Mouse (Mus musculus): ENCODE data around the gene Prg3. TPM values are rescaled to one million over a fixed set of nuclear protein-coding genes. Genes with fewer than 3 reads are reported as not detected.
A peak's percentile ranks its signal among the peaks of the same experiment; 100 is the strongest.

Prg3 gene
- polyA plus RNA-seq, 1 experiment from 2014 or later = not detected

GRCm38 (mm10) chr2:85030989-85031388 is 43.0 kb downstream of the Prg3 start:
- H3K27me3 ChIP-seq (ENCODE audit: low read depth, poor library complexity, severe bottlenecking) = no peaks in the 10 kb centered on the region
- no peak overlapping the region for H3K27ac ChIP-seq (replicated peaks)
- no peaks in the 10 kb centered on the region for H3K36me3 ChIP-seq
- peaks cover 6% of the 10 kb centered on the region for H3K4me1 ChIP-seq
- no peak for DNase-seq (ENCODE audit: low spot score)
- H3K4me3 ChIP-seq = no peak overlapping the region
- 66% methylated on average over 6 of the region's 6 CpGs for WGBS
- no peaks in the 10 kb centered on the region for H3K9me3 ChIP-seq (replicated peaks)

- WGBS = 89% methylated on average over 2 of the region's 2 CpGs
- H3K4me3 ChIP-seq = no peak overlapping the region
- no peaks in the 10 kb centered on the region for H3K36me3 ChIP-seq
- no peak for DNase-seq (ENCODE audit: low spot score)
- H3K9me3 ChIP-seq (replicated peaks) = no peaks in the 10 kb centered on the region
- no peaks in the 10 kb centered on the region for H3K27me3 ChIP-seq (ENCODE audit: low read depth, poor library complexity, severe bottlenecking)
- no peak overlapping the region for H3K27ac ChIP-seq (replicated peaks)
- H3K4me1 ChIP-seq = peaks cover 19% of the 10 kb centered on the region
These were observed 45.1 kb downstream of the Prg3 start for GRCm38 (mm10) chr2:85033121-85033520.

- Histone ChIP-seq H3K36me3 (peaks cover 6% of the 10 kb centered on the region), H3K27ac (replicated peaks) (no peak overlapping the region), H3K27me3 (ENCODE audit: low read depth, poor library complexity, severe bottlenecking) (no peaks in the 10 kb centered on the region), H3K4me3 (no peak overlapping the region), H3K4me1 (peaks cover 26% of the 10 kb centered on the region), H3K9me3 (replicated peaks) (no peaks in the 10 kb centered on the region)
- WGBS = 86% methylated on average over 7 of the region's 7 CpGs
- DNase-seq (ENCODE audit: low spot score) = no peak
These were observed 46.2 kb downstream of the Prg3 start for GRCm38 (mm10) chr2:85034169-85034568.

- 11% methylated on average over 11 of the region's 11 CpGs for WGBS
- Histone ChIP-seq H3K36me3 (peaks cover 30% of the 10 kb centered on the region), H3K9me3 (replicated peaks) (no peaks in the 10 kb centered on the region), H3K4me1 (peaks cover 26% of the 10 kb centered on the region), H3K4me3 (peak overlapping the region; percentile 78), H3K27me3 (ENCODE audit: low read depth, poor library complexity, severe bottlenecking) (no peaks in the 10 kb centered on the region), H3K27ac (replicated peaks) (peak overlapping the region; percentile 95)
- DNase-seq (ENCODE audit: low spot score) = no peak
These were observed 48.6 kb downstream of the Prg3 start for GRCm38 (mm10) chr2:85036507-85037046.

- H3K9me3 ChIP-seq (replicated peaks) = no peaks in the 10 kb centered on the region
- peaks cover 26% of the 10 kb centered on the region for H3K4me1 ChIP-seq
- H3K27me3 ChIP-seq (ENCODE audit: low read depth, poor library complexity, severe bottlenecking) = no peaks in the 10 kb centered on the region
- peak; percentile 94 for DNase-seq (ENCODE audit: low spot score)
- H3K27ac ChIP-seq (replicated peaks) = peak within 1 kb of the TSS; percentile 95
- peaks cover 38% of the 10 kb centered on the region for H3K36me3 ChIP-seq
- WGBS = 1% methylated on average over 66 of the region's 66 CpGs
- H3K4me3 ChIP-seq = peak within 1 kb of the TSS; percentile 78
These were observed 49.3 kb downstream of the Prg3 start, which contains the start of the genes Ssrp1 and P2rx3 for GRCm38 (mm10) chr2:85037047-85038026. Ssrp1 (plus strand) TSS chr2:85037234. P2rx3 (minus strand) TSS chr2:85037462.

GRCm38 (mm10) chr2:85038336-85038735 is 50.3 kb downstream of the Prg3 start:
- Histone ChIP-seq H3K4me1 (peaks cover 26% of the 10 kb centered on the region), H3K36me3 (peaks cover 48% of the 10 kb centered on the region), H3K9me3 (replicated peaks) (no peaks in the 10 kb centered on the region), H3K4me3 (peak overlapping the region; percentile 78), H3K27ac (replicated peaks) (peak overlapping the region; percentile 95), H3K27me3 (ENCODE audit: low read depth, poor library complexity, severe bottlenecking) (no peaks in the 10 kb centered on the region)
- WGBS = 86% methylated on average over 13 of the region's 13 CpGs
- no peak for DNase-seq (ENCODE audit: low spot score)

Other genes starting within 250 kb of the Prg3 start
- 9.0 and 10.8 TPM in 2 replicates for gene Gm19426, start 244.6 kb upstream of the Prg3 start, polyA plus RNA-seq (2016; fragmentation: Nextera tagmentation; extraction: Ambion mirVana)
- gene Serping1, start 212.8 kb upstream of the Prg3 start, polyA plus RNA-seq (2016; fragmentation: Nextera tagmentation; extraction: Ambion mirVana) = 27.6 and 35.8 TPM in 2 replicates
- gene Ube2l6, start 189.4 kb upstream of the Prg3 start, polyA plus RNA-seq (2016; fragmentation: Nextera tagmentation; extraction: Ambion mirVana) = 33.0 and 34.5 TPM in 2 replicates
- 0.20 TPM in 1 of 2 replicates, not detected in the other for gene Smtnl1, start 165.6 kb upstream of the Prg3 start, polyA plus RNA-seq (2016; fragmentation: Nextera tagmentation; extraction: Ambion mirVana)
- gene Timm10, start 161.2 kb upstream of the Prg3 start, polyA plus RNA-seq (2016; fragmentation: Nextera tagmentation; extraction: Ambion mirVana) = 56.4 and 64.0 TPM in 2 replicates
- gene Slc43a1, start 149.4 kb upstream of the Prg3 start, polyA plus RNA-seq (2016; fragmentation: Nextera tagmentation; extraction: Ambion mirVana) = 22.4 and 26.1 TPM in 2 replicates
- gene Rtn4rl2, start 101.5 kb upstream of the Prg3 start, polyA plus RNA-seq (2016; fragmentation: Nextera tagmentation; extraction: Ambion mirVana) = 1.4 and 1.8 TPM in 2 replicates
- 22.1 and 24.7 TPM in 2 replicates for gene Slc43a3, start 51.6 kb upstream of the Prg3 start, polyA plus RNA-seq (2016; fragmentation: Nextera tagmentation; extraction: Ambion mirVana)
- gene Prg2, start 7.8 kb upstream of the Prg3 start, polyA plus RNA-seq (2016; fragmentation: Nextera tagmentation; extraction: Ambion mirVana) = 0.32 TPM in 1 of 2 replicates, not detected in the other
- gene Ssrp1, start 49.0 kb downstream of the Prg3 start, polyA plus RNA-seq (2016; fragmentation: Nextera tagmentation; extraction: Ambion mirVana) = 392 and 411 TPM in 2 replicates
- gene P2rx3, start 49.2 kb downstream of the Prg3 start, polyA plus RNA-seq (2016; fragmentation: Nextera tagmentation; extraction: Ambion mirVana) = 4.7 and 6.2 TPM in 2 replicates
- gene Tnks1bp1, start 59.8 kb downstream of the Prg3 start, polyA plus RNA-seq (2016; fragmentation: Nextera tagmentation; extraction: Ambion mirVana) = 29.9 and 33.7 TPM in 2 replicates
- 35.2 and 35.8 TPM in 2 replicates for gene Aplnr, start 148.0 kb downstream of the Prg3 start, polyA plus RNA-seq (2016; fragmentation: Nextera tagmentation; extraction: Ambion mirVana)
- gene Lrrc55, start 209.0 kb downstream of the Prg3 start, polyA plus RNA-seq (2016; fragmentation: Nextera tagmentation; extraction: Ambion mirVana) = 0.25 and 0.76 TPM in 2 replicates

Data from midbrain, embryonic 10.5 days (tissue).